Comparison of ENCODE assay signal across 8 mouse cellular contexts in genomic region chr4:116122762-116123161, GRCm38 (mm10). TPM values are rescaled to one million over a fixed set of nuclear protein-coding genes. Genes with fewer than 3 reads are reported as not detected.
DNase-seq lines count a peak whose midpoint lies in the region; ATAC-seq and TF ChIP-seq lines count a peak whose summit lies in the region.

No protein-coding gene starts in this region.

- no peaks in the 10 kb centered on the region for H3K9me3 ChIP-seq in forebrain, embryonic 12.5 days
- H3K9me3 ChIP-seq in liver, embryonic 13.5 days (replicated peaks), result no peaks in the 10 kb centered on the region
- no peaks in the 10 kb centered on the region for H3K9me3 ChIP-seq in stomach, postnatal 0 days (ENCODE audit: control insufficient read depth, low read length)

- 2% methylated on average over 1 of the region's 1 CpGs for WGBS in thymus, adult 2 months
- 0% methylated on average over 1 of the region's 1 CpGs for whole genome bisulfite sequencing in forebrain, embryonic 12.5 days
- WGBS in liver, embryonic 13.5 days (ENCODE audit: insufficient replicate concordance), result 0% methylated on average over 1 of the region's 1 CpGs
- 0% methylated on average over 1 of the region's 1 CpGs for WGBS in stomach, postnatal 0 days

- no peak for TF ChIP-seq POLR2A in thymus, adult 2 months (IDR thresholded peaks at IDR 0.05; ENCODE audit: control insufficient read depth, extremely low read depth, insufficient read depth, low read length, poor library complexity)

- no peak for TF ChIP-seq CTCF in thymus, adult 2 months (IDR thresholded peaks at IDR 0.05; ENCODE audit: borderline replicate concordance, control insufficient read depth, extremely low read depth, insufficient read depth, low read length, poor library complexity)
- TF ChIP-seq CTCF in stomach, postnatal 0 days (IDR thresholded peaks at IDR 0.05; ENCODE audit: low read depth), result no peak

- no peak for ATAC-seq in forebrain, embryonic 12.5 days (ENCODE audit: low FRiP score)
- peak; percentile 30; the same call in 1 of the 2 replicates for ATAC-seq in liver, embryonic 13.5 days (ENCODE audit: low read depth)
- ATAC-seq in stomach, postnatal 0 days (ENCODE audit: low FRiP score, low TSS enrichment), result no peak

- TF ChIP-seq EP300 in stomach, postnatal 0 days (optimal IDR thresholded peaks at IDR 0.05), result no peak

- H3K4me1 ChIP-seq in thymus, adult 2 months (replicated peaks; ENCODE audit: control insufficient read depth, insufficient read depth, low read length), result peaks cover 7% of the 10 kb centered on the region
- H3K4me1 ChIP-seq in forebrain, embryonic 12.5 days, result peaks cover 26% of the 10 kb centered on the region
- peaks cover 46% of the 10 kb centered on the region for H3K4me1 ChIP-seq in liver, embryonic 13.5 days (replicated peaks)
- H3K4me1 ChIP-seq in stomach, postnatal 0 days (replicated peaks; ENCODE audit: control insufficient read depth, insufficient read depth), result peaks cover 4% of the 10 kb centered on the region; the same call in 1 of the 2 replicates

- no peaks in the 10 kb centered on the region for H3K27me3 ChIP-seq in thymus, adult 2 months (ENCODE audit: control insufficient read depth, insufficient read depth, low read length)
- H3K27me3 ChIP-seq in forebrain, embryonic 12.5 days, result no peaks in the 10 kb centered on the region
- no peaks in the 10 kb centered on the region for H3K27me3 ChIP-seq in liver, embryonic 13.5 days
- H3K27me3 ChIP-seq in stomach, postnatal 0 days (ENCODE audit: control insufficient read depth, insufficient read depth, low read length), result no peaks in the 10 kb centered on the region

- no peaks in the 10 kb centered on the region for H3K36me3 ChIP-seq in thymus, adult 2 months (ENCODE audit: control insufficient read depth, insufficient read depth, low read length)
- H3K36me3 ChIP-seq in forebrain, embryonic 12.5 days (replicated peaks), result peaks cover 22% of the 10 kb centered on the region
- peaks cover 24% of the 10 kb centered on the region for H3K36me3 ChIP-seq in liver, embryonic 13.5 days
- H3K36me3 ChIP-seq in stomach, postnatal 0 days (ENCODE audit: control insufficient read depth, insufficient read depth, low read length), result no peaks in the 10 kb centered on the region

- peak overlapping the region; percentile 66 for H3K9ac ChIP-seq in forebrain, embryonic 12.5 days
- H3K9ac ChIP-seq in liver, embryonic 13.5 days, result peak overlapping the region; percentile 78
- no peak overlapping the region; the same call in 1 of the 2 replicates for H3K9ac ChIP-seq in stomach, postnatal 0 days (ENCODE audit: low read length)

- peak overlapping the region; percentile 68 for H3K4me2 ChIP-seq in forebrain, embryonic 12.5 days
- H3K4me2 ChIP-seq in liver, embryonic 13.5 days, result peak overlapping the region; percentile 80
- H3K4me2 ChIP-seq in stomach, postnatal 0 days (replicated peaks; ENCODE audit: low read depth), result peak overlapping the region; percentile 58

- DNase-seq in thymus, adult 2 months, result no peak
- no peak for DNase-seq in thymus, postnatal 4 days
- DNase-seq in liver, embryonic 13.5 days, result peak; percentile 21
- no peak for DNase-seq in stomach, postnatal 0 days (ENCODE audit: low spot score)
- no peak for DNase-seq in gastrocnemius, postnatal 25 days
- DNase-seq in adrenal gland, adult 2 months, result no peak
- DNase-seq in cerebellum, postnatal 4 days (ENCODE audit: low spot score in 2 of 2), result no peak

- peak overlapping the region; percentile 100 for H3K4me3 ChIP-seq in thymus, adult 2 months (ENCODE audit: control insufficient read depth, insufficient read depth, low read length)
- H3K4me3 ChIP-seq in forebrain, embryonic 12.5 days (replicated peaks), result peak overlapping the region; percentile 61
- peak overlapping the region; percentile 71 for H3K4me3 ChIP-seq in liver, embryonic 13.5 days (replicated peaks)
- peak overlapping the region; percentile 52 for H3K4me3 ChIP-seq in stomach, postnatal 0 days (ENCODE audit: low read depth, low read length)

- H3K27ac ChIP-seq in thymus, adult 2 months (ENCODE audit: control insufficient read depth, insufficient read depth, low read length), result no peak overlapping the region
- H3K27ac ChIP-seq in forebrain, embryonic 12.5 days, result no peak overlapping the region
- peak overlapping the region; percentile 82 for H3K27ac ChIP-seq in liver, embryonic 13.5 days
- H3K27ac ChIP-seq in stomach, postnatal 0 days (replicated peaks), result no peak overlapping the region

RNA-seq across cellular contexts. Expression of gene Rad54l, which starts 0.7 kb away (rescaled TPM):
- polyA plus RNA-seq in thymus, adult 2 months (2012; rRNA removed), result 12.7 and 15.4 TPM in 2 replicates
- 61.4 and 63.1 TPM in 2 replicates for polyA plus RNA-seq in forebrain, embryonic 12.5 days (2016; fragmentation: Nextera tagmentation; extraction: Ambion mirVana)
- 33.8 and 39.0 TPM in 2 replicates for polyA plus RNA-seq in liver, embryonic 13.5 days (2015; fragmentation: Nextera tagmentation; extraction: Ambion mirVana)
- polyA plus RNA-seq in stomach, postnatal 0 days (2015; fragmentation: Nextera tagmentation; extraction: Ambion mirVana), result 5.1 and 5.3 TPM in 2 replicates
- under 1 TPM; 0.36 to 0.91 TPM for total RNA-seq in gastrocnemius, postnatal 25 days (2021)
- under 1 TPM; 0.58 to 0.62 TPM for total RNA-seq in adrenal gland, adult 2 months (2021)
- 0.45 and 0.46 TPM in 2 replicates for polyA plus RNA-seq in adrenal gland, adult 2 months (2012; rRNA removed)

RNA-seq across cellular contexts. Expression of gene Pomgnt1, which starts 0.9 kb away (rescaled TPM):
- 36.1 and 40.1 TPM in 2 replicates for polyA plus RNA-seq in thymus, adult 2 months (2012; rRNA removed)
- polyA plus RNA-seq in forebrain, embryonic 12.5 days (2016; fragmentation: Nextera tagmentation; extraction: Ambion mirVana), result 58.6 and 59.5 TPM in 2 replicates
- 13.3 and 14.4 TPM in 2 replicates for polyA plus RNA-seq in liver, embryonic 13.5 days (2015; fragmentation: Nextera tagmentation; extraction: Ambion mirVana)
- 26.6 and 29.6 TPM in 2 replicates for polyA plus RNA-seq in stomach, postnatal 0 days (2015; fragmentation: Nextera tagmentation; extraction: Ambion mirVana)
- total RNA-seq in gastrocnemius, postnatal 25 days (2021), result 10 to 100 TPM; 48.1 to 48.2 TPM
- 10 to 100 TPM; 48.1 to 70.5 TPM for total RNA-seq in adrenal gland, adult 2 months (2021)
- polyA plus RNA-seq in adrenal gland, adult 2 months (2012; rRNA removed), result 28.0 and 34.9 TPM in 2 replicates

RNA-seq across cellular contexts. Expression of gene Lurap1, which starts 28.4 kb away (rescaled TPM):
- 0.88 and 1.1 TPM in 2 replicates for polyA plus RNA-seq in thymus, adult 2 months (2012; rRNA removed)
- polyA plus RNA-seq in forebrain, embryonic 12.5 days (2016; fragmentation: Nextera tagmentation; extraction: Ambion mirVana), result 2.0 and 2.2 TPM in 2 replicates
- polyA plus RNA-seq in liver, embryonic 13.5 days (2015; fragmentation: Nextera tagmentation; extraction: Ambion mirVana), result 0.23 and 0.25 TPM in 2 replicates
- 1.2 and 1.6 TPM in 2 replicates for polyA plus RNA-seq in stomach, postnatal 0 days (2015; fragmentation: Nextera tagmentation; extraction: Ambion mirVana)
- total RNA-seq in gastrocnemius, postnatal 25 days (2021), result 1 to 10 TPM; 7.3 to 8.2 TPM
- 10 to 100 TPM in 1 of 2 experiments, 1 to 10 TPM in 1; 5.2 to 16.2 TPM for total RNA-seq in adrenal gland, adult 2 months (2021)
- polyA plus RNA-seq in adrenal gland, adult 2 months (2012; rRNA removed), result 1.8 and 2.5 TPM in 2 replicates

RNA-seq across cellular contexts. Expression of gene Tspan1, which starts 44.6 kb away (rescaled TPM):
- 3.0 and 4.1 TPM in 2 replicates for polyA plus RNA-seq in thymus, adult 2 months (2012; rRNA removed)
- polyA plus RNA-seq in forebrain, embryonic 12.5 days (2016; fragmentation: Nextera tagmentation; extraction: Ambion mirVana), result 0.22 TPM in 1 of 2 replicates, not detected in the other
- polyA plus RNA-seq in liver, embryonic 13.5 days (2015; fragmentation: Nextera tagmentation; extraction: Ambion mirVana), result 0.09 TPM in 1 of 2 replicates, not detected in the other
- 319 and 330 TPM in 2 replicates for polyA plus RNA-seq in stomach, postnatal 0 days (2015; fragmentation: Nextera tagmentation; extraction: Ambion mirVana)
- not detected for total RNA-seq in gastrocnemius, postnatal 25 days (2021)
- not detected for total RNA-seq in adrenal gland, adult 2 months (2021)
- polyA plus RNA-seq in adrenal gland, adult 2 months (2012; rRNA removed), result not detected in 2 replicates

RNA-seq across cellular contexts. Expression of gene Lrrc41, which starts 47.7 kb away (rescaled TPM):
- polyA plus RNA-seq in thymus, adult 2 months (2012; rRNA removed), result 66.1 and 67.1 TPM in 2 replicates
- 62.0 and 64.2 TPM in 2 replicates for polyA plus RNA-seq in forebrain, embryonic 12.5 days (2016; fragmentation: Nextera tagmentation; extraction: Ambion mirVana)
- 28.5 and 32.5 TPM in 2 replicates for polyA plus RNA-seq in liver, embryonic 13.5 days (2015; fragmentation: Nextera tagmentation; extraction: Ambion mirVana)
- polyA plus RNA-seq in stomach, postnatal 0 days (2015; fragmentation: Nextera tagmentation; extraction: Ambion mirVana), result 37.4 and 41.1 TPM in 2 replicates
- 10 to 100 TPM; 17.8 to 20.3 TPM for total RNA-seq in gastrocnemius, postnatal 25 days (2021)
- 10 to 100 TPM; 63.3 to 71.4 TPM for total RNA-seq in adrenal gland, adult 2 months (2021)
- polyA plus RNA-seq in adrenal gland, adult 2 months (2012; rRNA removed), result 119 and 160 TPM in 2 replicates
